Mouse (Mus musculus): Measurements from ENCODE around the gene Klhl36. TPM values are rescaled to one million over a fixed set of nuclear protein-coding genes. Genes with fewer than 3 reads are reported as not detected.

Klhl36 gene
- total RNA-seq, 1 experiment from 2014 or later: 8.5 TPM

- ATAC-seq (replicated peaks; ENCODE audit: insufficient number of reproducible peaks, low FRiP score, low TSS enrichment, poor library complexity, severe bottlenecking): no peak
Observed at GRCm38 (mm10) chr8:119862390-119862734, 296 bp downstream of the Klhl36 start.

- ATAC-seq (replicated peaks; ENCODE audit: insufficient number of reproducible peaks, low FRiP score, low TSS enrichment, poor library complexity, severe bottlenecking): no peak
Observed at GRCm38 (mm10) chr8:119862749-119863148, 683 bp downstream of the Klhl36 start.

GRCm38 (mm10) chr8:119869616-119870015, 7.5 kb downstream of the Klhl36 start:
- no peak for ATAC-seq (replicated peaks; ENCODE audit: insufficient number of reproducible peaks, low FRiP score, low TSS enrichment, poor library complexity, severe bottlenecking)

- ATAC-seq (replicated peaks; ENCODE audit: insufficient number of reproducible peaks, low FRiP score, low TSS enrichment, poor library complexity, severe bottlenecking): no peak
Observed at GRCm38 (mm10) chr8:119873181-119873580, 11.1 kb downstream of the Klhl36 start.

- ATAC-seq (replicated peaks; ENCODE audit: insufficient number of reproducible peaks, low FRiP score, low TSS enrichment, poor library complexity, severe bottlenecking): no peak
Observed at GRCm38 (mm10) chr8:119881301-119881700, 19.2 kb downstream of the Klhl36 start.

GRCm38 (mm10) chr8:119881917-119882316, 19.9 kb downstream of the Klhl36 start:
- ATAC-seq (replicated peaks; ENCODE audit: insufficient number of reproducible peaks, low FRiP score, low TSS enrichment, poor library complexity, severe bottlenecking): no peak

- no peak for ATAC-seq (replicated peaks; ENCODE audit: insufficient number of reproducible peaks, low FRiP score, low TSS enrichment, poor library complexity, severe bottlenecking)
Observed at GRCm38 (mm10) chr8:119883281-119883680, 21.2 kb downstream of the Klhl36 start.

GRCm38 (mm10) chr8:119885612-119886011, 23.5 kb downstream of the Klhl36 start:
- ATAC-seq (replicated peaks; ENCODE audit: insufficient number of reproducible peaks, low FRiP score, low TSS enrichment, poor library complexity, severe bottlenecking): no peak

- peak; percentile 61 for ATAC-seq (replicated peaks; ENCODE audit: insufficient number of reproducible peaks, low FRiP score, low TSS enrichment, poor library complexity, severe bottlenecking)
Observed at GRCm38 (mm10) chr8:119887130-119887529, 25.1 kb downstream of the Klhl36 start.

GRCm38 (mm10) chr8:119888012-119888411, 25.9 kb downstream of the Klhl36 start:
- ATAC-seq (replicated peaks; ENCODE audit: insufficient number of reproducible peaks, low FRiP score, low TSS enrichment, poor library complexity, severe bottlenecking): no peak

- ATAC-seq (replicated peaks; ENCODE audit: insufficient number of reproducible peaks, low FRiP score, low TSS enrichment, poor library complexity, severe bottlenecking): no peak
Observed at GRCm38 (mm10) chr8:119897069-119897468, 35.0 kb downstream of the Klhl36 start.

GRCm38 (mm10) chr8:119897933-119898332, 35.9 kb downstream of the Klhl36 start:
- 0 out of 2 replicates have a peak, but pooled peaks have one; percentile 35 for ATAC-seq (replicated peaks; ENCODE audit: insufficient number of reproducible peaks, low FRiP score, low TSS enrichment, poor library complexity, severe bottlenecking)

GRCm38 (mm10) chr8:119901349-119901748, 39.3 kb downstream of the Klhl36 start:
- no peak for ATAC-seq (replicated peaks; ENCODE audit: insufficient number of reproducible peaks, low FRiP score, low TSS enrichment, poor library complexity, severe bottlenecking)

- no peak for ATAC-seq (replicated peaks; ENCODE audit: insufficient number of reproducible peaks, low FRiP score, low TSS enrichment, poor library complexity, severe bottlenecking)
Observed at GRCm38 (mm10) chr8:119901952-119902351, 39.9 kb downstream of the Klhl36 start.

GRCm38 (mm10) chr8:119904323-119904911, 42.4 kb downstream of the Klhl36 start:
- ATAC-seq (replicated peaks; ENCODE audit: insufficient number of reproducible peaks, low FRiP score, low TSS enrichment, poor library complexity, severe bottlenecking): no peak

GRCm38 (mm10) chr8:119909944-119910546, 48.0 kb downstream of the Klhl36 start, which contains the start of gene Usp10:
Gene Usp10, plus strand, starts transcription at chr8:119910360.
- ATAC-seq (replicated peaks; ENCODE audit: insufficient number of reproducible peaks, low FRiP score, low TSS enrichment, poor library complexity, severe bottlenecking): no peak

GRCm38 (mm10) chr8:119910547-119911257, 48.6 kb downstream of the Klhl36 start, which contains the start of gene Gm20388:
Gene Gm20388, plus strand, starts transcription at chr8:119910841.
- ATAC-seq (replicated peaks; ENCODE audit: insufficient number of reproducible peaks, low FRiP score, low TSS enrichment, poor library complexity, severe bottlenecking): peak; percentile 77

- no peak for ATAC-seq (replicated peaks; ENCODE audit: insufficient number of reproducible peaks, low FRiP score, low TSS enrichment, poor library complexity, severe bottlenecking)
Observed at GRCm38 (mm10) chr8:119911258-119911962, 49.3 kb downstream of the Klhl36 start.

GRCm38 (mm10) chr8:119912643-119913042, 50.6 kb downstream of the Klhl36 start:
- no peak for ATAC-seq (replicated peaks; ENCODE audit: insufficient number of reproducible peaks, low FRiP score, low TSS enrichment, poor library complexity, severe bottlenecking)
